Mouse (Mus musculus) retina, postnatal 1 day (tissue): ENCODE results near the gene Zfp3.
A peak's percentile ranks its signal among the peaks of the same experiment; 100 is the strongest.

Experiments used
- DNase-seq: peaks from one replicate; pipeline ENCODE4 v3.0.0-alpha.2; 2012

Gene Zfp3

DNA sequence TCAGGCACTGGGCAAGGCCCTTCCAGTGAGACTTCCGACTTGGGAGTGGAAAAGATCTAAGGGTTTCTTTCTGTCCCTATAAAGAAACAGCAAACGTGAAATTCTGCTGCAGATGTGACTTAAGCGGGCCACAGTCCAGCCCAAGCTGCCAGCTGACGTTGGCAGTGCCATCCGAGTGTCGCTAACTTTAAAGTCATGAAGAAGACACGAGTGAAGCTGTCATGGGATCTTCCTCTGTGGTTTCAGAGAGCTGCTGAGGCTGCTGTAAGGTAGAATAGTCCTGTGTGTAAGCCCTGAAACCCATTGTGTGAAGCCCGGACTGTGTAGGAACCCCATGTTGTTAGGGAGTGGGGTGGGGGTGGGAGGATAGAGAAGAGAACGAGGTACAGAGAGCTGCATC lies 1.4 kb upstream of the Zfp3 start:
- DNase-seq = no peak

DNA sequence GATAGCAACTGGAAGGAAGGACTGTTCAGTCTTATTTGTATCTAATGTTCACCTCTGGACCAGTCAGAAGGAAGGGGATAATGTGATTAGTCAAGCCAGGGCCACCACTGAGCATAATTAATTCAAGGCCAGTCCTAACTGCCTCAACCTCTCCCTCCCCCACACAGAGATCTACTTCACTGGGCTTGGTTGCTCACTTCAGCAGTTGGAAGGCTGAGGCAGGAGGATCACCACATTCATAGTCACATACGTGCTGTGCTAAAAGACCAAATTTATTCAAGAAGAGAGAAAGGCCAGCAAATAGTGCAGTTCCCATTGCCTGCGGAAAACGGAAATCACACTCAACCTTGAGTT lies 450 bp upstream of the Zfp3 start:
- DNase-seq = no peak

DNA sequence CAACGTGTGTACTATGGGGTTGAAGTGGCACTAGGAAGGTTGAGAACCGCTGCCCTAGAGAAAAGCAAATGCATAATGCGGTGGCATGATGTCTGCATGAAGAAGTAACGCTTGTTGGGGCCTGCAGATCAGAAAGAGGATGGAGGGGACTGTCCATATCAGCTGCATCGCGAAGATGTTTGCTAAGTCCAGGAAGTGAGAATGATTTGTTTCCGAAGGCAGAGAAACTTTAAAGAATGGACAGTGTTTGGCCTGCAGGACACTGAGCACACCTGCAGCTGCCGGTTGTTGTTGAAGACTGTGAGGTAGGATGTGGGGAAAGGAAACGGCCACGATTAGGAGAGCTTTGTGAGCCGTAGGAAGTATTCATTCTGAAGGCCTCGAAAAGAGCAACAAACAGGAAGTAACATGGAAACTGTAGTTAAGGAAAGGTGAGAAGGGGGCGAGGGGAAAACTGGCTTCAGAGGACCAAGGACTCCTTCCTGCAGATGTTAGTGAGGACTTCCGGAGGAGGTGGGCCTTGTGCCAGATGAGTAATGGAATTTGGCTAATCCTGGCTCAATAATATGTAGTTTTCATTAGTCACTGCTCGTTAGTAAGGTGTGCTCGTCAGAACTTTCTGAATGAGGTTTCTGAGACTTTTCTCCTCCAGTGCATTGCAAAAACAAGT lies 1.9 kb downstream of the Zfp3 start:
- no peak for DNase-seq

DNA sequence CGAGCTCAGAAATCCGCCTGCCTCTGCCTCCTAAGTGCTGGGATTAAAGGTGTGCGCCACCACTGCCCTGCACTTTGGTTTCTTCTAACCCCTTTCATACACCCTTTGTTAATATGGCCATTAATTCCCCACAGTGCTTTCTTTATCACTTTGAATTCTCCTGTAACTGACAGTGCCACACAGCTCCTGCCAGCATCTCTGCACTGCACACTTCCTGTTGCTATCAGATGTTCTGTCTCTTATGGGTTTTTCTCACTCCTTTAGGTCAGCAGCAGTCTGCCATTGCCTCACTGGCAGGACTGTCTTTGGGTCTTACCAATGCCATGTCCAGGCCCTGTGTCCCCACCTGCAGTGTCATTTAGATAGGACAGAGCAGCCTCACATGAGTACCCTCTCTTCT lies 6.8 kb downstream of the Zfp3 start:
- no peak for DNase-seq

DNA sequence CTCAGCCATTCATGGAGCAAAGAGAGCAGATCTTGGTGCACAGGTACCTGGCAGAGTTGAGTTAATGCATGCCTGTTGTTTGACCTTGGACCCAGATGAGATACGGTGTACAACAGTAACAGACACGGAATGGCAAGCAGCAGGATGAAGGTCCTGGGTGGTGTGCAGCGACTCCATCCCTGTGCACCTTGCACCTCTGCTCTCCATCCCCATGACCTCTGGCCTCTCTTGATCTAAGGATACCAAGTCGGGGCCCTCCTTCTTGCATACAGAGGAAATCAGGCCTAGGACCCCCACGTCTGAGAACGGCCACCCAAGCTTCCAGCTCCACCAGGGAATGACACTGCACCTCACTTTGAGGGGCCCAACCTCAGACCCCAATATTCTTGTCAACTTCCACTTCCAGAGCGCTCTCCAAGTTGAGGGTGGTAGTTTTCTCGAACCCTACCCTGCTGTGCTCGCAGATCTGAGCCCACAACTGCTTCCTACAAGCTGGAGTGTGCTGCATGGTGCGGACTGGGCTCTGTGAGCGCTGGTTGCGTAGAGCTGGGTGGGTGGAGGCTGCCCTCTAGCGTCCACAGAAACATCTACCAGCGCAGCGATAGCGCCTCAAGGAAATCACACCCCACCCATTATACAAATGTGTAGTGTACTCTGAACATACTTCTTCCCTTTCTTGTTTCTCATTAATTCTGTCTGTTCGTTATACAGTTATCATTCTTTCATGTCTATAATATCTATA lies 13.0 kb downstream of the Zfp3 start:
- DNase-seq = peak; percentile 79

DNA sequence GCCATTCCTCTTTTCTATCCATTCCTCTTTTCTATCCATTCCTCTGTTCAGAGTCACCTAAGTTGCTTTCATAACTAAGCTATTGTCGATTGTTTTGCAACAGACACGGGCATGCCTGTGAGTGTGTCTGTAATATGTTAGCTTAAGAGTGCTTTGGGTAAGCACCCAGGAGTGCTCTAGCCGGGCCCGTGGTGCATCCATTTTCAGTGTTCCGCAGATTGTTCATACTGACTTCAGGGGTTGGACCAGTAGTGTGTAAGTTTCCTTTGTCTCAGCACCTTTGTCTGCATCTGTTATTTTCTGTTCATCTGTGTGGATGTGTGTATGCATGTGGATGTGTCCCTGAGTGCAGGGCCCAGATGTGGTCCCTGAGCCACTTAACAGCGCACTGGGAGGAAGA lies 13.6 kb downstream of the Zfp3 start:
- DNase-seq = no peak

DNA sequence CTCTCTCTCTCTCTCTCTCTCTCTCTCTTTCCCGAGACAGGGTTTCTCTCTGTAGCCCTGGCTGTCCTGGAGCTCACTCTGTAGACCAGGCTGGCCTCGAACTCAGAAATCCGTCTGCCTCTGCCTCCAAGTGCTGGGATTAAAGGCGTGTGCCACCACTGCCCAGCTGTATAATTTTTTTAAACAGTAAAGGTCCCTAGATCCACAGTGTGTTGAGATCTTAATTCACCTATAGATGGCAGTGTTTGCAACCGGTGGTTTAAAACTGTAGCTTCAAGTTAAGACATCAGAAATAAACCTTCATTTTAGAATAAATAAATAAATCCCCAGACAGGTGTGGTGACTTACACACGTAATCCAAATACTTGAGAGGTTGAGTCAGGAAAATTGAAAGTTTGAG lies 14.0 kb downstream of the Zfp3 start:
- DNase-seq = peak; percentile 56

DNA sequence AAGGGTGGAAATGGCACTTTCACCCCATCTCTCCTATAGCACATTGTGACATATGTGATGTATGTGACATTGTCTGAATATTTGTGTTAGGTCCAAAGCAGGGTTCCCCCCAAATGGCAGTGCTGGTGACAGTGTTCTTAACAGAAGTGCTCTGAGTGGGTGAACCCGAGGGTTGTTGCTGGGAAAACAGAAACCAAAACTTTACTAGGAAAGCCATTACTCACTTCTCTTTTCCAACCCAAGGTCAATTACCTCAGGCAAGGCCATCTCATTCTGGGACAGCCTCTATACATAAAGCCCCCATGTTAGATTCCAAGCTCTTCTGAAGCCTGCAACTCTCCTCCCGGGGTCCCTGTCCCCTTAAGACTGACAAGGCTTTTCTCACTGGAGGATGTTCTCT lies 21.9 kb downstream of the Zfp3 start:
- DNase-seq = no peak

DNA sequence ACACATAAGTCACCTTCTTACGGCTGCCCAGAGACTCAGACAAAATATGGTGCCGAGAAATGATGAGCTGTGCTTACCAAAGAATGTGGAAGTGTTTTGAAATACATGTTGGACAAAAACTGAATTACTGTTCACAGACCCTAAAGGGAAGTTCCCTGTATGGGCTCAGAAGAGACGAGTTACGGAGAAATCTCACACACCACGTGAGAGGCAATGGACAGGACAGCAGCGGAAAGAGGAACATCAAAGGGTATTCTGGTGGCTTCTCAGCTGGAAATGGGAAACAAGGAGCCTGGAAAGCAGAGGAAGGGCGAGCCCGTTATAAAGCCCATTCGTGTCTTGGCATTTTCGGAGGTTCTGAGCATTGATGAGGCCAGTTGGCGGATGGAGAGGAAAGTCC lies 23.0 kb downstream of the Zfp3 start:
- DNase-seq = no peak

DNA sequence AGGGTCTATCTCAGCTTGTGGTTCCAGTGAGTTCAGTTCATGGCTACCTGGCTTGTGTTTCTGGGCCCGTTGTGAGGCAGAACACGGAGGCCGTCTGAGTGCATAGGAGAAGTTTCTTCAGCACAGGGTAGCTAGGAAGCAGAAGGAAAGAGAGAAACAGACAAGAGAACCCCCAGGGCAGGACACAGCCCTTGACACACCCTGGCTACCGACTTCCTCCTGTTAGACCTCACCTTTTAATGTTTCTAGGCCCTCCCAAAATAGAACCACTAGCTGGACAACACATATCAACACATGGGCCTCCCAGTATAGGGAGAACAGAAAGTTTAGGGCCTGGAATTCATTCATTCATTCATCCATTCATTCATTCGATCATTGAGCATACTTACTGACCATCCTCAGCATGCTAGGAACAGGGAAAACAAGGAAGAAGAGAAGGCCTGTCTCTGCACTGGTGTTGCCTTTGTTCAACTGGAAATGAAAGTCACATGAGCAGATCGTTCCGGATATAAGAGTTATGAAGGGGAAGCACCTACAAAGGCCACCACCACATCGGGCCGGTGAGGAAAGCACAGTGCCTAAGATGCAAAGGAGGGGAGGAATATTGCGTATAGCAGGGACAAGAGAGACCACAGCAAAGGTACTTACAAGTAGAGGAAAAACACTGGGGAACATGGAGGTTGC lies 25.1 kb downstream of the Zfp3 start:
- DNase-seq = no peak

DNA sequence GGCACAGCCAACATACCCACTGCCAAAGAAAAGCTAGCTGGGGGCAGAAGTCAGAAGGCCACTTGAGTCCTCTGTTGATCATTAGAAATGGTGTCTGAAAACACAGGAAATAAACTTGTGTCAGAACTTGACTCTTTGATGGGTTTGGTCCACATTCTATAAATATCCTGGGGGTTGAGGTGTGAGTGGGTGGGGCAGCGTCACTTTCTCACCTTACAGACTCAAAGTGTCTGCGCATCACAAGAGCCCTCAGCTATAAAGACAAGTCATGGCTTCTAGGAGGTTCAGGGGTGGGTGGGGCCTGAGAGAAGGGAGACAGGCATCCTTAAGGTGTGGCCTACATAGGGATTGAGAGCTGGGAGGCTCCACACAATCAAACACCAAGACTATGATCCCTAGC lies 26.4 kb downstream of the Zfp3 start:
- no peak for DNase-seq

DNA sequence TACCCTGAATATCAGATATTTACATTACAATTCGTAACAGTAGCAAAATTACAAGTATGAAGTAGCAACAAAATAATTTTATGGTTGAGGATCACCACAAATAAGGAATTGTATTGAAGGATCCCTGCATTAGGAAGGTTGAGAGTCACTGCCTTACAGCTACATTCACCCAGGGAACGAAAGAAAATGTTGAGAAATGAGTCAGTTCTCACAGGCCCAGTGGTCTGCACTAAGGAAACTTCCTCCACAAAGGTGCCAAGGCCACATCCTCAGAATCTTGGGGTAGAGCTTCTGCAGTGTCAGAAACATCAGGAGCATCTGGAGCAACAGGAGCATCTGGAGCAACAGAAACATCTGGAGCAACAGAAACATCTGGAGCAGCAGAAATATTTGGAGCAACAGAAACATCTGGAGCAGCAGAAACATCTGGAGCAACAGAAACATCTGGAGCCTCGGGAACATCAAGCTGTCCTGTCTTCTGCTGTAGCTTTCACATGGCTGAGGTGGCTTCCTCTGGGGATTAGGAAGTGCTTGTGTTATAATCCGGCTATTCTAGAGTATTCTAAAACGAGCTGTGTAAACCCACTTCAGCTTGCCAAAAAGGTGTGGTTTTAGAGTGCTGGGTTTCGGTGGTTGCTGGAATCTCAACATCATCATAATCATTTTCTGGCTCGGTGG lies 27.0 kb downstream of the Zfp3 start:
- no peak for DNase-seq

DNA sequence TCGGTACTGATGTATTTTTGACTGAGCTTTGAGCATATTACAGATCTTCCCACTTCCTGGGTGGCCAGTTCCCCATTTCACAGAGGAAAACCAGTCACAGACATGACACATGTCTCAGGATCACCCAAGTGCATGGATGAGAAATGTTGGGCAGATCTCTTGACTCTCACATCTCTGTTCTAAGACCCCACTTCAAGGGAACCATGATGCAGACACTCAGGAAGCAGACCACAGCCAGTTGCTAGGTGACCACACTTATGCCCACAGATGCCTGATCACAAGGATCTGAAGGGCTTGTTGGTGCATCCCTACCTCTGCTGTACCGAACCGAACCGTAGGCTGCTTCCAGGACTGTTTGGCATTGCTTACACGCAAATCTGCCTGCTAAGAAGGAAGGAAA lies 27.7 kb downstream of the Zfp3 start:
- no peak for DNase-seq

DNA sequence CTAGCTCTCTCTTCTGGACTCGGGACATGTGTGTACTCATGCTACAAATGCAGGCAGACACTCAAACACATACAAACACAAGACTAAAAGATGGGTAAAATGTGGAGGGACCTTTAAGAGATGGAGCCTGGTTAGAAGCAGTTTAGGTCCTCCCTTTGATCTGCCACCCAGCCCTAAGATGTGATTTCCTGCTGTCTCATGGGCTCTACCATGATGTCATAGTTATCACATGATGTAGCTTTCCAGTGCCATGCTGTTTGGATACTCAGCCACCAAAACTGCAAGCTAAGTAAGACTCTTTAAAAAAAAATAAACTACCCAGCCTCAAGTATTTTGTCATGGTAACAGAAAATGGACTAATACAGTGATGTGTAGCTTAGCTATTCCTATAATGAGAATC lies 28.4 kb downstream of the Zfp3 start:
- DNase-seq = no peak

DNA sequence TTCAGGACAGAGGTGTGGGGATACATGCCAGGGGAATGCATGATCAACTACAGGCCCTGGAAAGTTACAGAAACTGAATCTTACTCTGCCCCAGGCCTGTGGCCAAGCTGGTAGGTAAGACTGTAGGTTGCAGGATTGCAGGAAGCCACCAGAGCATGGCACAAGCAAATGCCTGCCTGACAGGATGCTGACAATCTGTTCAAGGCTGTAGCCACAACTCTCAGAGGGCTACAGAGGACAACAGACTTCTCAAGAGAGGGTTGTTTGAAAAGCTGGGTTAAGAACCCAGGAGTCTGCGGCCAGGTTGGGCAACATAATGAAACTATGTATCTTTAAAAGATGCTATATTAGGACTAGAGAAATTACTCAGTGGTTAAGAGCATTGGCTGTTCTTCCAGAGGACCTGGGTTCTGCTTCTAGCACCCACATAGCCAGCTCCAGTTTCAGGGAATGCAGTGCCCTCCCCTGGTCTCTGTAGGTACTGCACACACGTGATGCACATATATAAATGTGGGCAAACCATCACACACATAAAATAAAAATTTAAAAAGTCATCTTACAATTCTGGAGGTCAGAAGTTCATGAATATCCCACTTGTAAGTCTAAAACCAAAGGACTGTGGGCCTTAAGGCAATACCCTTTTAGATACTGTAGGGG lies 38.3 kb downstream of the Zfp3 start:
- no peak for DNase-seq

DNA sequence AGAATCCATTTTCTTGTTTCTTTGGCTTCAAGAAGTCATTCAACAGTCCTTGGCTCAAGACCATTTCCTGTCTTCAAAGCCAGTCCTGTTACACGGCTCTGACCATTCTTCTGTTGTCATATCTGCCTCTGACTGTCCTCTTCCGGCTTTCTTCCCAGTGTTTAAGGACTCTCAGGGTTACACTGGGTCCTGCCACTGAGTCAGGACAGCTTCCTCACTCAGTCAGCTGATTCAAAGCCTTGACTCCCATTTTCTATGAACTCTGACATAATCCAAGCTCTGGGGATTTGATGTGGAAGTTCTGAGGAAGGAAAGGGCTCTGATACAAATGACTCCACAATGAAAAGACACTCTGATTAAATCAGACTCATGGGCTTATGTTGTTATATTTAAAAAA lies 38.9 kb downstream of the Zfp3 start:
- no peak for DNase-seq

DNA sequence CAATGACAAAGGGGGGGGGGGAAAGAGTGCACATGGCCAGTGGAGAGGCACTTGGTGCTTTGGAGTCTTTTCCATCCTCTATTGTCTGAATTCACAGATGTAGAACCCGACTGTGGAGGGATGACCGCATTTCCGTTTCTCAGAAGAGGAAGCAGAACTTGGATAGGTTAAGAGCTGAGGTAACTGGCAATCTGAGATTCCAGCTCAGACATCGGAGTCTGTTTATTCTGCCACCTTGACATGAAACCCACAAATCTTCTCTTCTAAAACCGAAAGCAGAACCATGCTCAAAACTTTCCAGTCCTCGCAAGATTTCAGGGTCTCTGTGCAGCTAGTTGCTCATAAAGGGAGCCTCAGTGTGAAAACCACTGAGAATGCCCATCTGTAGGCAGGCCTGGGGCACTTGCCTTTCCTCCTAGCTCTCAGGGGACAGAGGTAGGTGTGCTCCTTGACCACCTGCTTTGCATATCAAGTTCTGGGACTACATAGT lies 39.7 kb downstream of the Zfp3 start:
- DNase-seq = no peak

DNA sequence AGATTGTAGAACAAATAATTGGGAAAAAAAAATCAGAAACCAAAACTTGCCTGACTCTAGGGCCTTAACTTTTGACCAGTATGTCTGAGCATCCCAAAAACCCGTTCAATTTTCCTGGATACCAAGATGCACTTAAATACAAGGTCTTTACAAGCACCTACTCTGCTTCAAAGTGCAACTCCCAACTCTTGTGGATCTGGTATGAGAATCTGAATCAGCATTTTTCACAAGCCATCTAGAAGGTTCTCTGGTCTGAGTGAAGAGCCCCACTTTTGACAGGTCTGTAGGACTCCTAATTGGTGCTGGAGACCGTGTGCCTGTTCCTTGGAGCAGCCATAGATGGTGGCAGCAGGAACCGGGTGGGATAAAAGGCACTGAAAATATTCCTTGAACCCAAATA lies 40.4 kb downstream of the Zfp3 start:
- no peak for DNase-seq

DNA sequence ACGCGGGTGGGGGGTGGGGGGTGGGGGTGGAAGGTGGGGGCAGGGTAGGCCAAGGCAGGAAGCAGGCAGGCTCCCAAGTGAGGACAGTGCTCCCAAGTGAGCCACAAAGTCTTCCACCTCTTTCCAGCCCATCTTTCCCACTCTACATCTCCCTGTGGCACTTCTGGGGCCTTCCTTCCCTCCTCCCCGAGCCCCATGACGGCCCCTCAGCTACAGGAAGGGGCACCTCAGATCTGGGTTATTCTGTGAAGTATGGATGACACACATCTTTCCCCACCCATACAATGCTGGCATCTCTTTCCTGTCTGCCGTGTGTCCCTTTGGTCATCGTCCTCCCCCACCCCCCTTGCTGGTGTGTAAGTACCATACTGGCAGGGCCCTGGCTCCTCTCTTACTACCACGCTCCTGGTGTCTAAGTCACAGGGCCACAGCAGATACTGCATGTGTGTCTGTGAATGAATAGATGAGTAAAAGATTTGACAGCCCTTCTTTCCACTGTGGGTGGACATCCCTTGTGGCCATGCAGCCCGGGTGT lies 41.7 kb downstream of the Zfp3 start:
- no peak for DNase-seq

DNA sequence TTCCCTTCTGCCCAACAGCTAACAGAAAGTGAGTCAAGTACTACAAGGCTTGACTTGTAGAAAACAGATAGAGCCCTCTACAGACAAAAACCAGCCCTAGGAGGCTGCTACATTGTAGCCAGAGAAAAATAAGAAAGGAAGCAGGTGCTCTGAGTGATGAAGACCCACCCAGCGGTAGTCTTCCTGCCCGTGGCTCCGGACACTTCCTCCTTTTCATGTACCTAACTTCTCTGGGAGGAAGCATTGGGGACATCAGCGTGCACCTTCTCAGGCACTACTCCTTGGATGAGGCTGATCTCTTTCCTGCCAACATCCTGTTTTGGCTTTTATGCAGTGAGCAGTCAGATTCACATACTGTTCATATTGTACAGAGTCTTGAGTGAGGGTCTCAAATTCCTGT lies 42.7 kb downstream of the Zfp3 start:
- no peak for DNase-seq

DNA sequence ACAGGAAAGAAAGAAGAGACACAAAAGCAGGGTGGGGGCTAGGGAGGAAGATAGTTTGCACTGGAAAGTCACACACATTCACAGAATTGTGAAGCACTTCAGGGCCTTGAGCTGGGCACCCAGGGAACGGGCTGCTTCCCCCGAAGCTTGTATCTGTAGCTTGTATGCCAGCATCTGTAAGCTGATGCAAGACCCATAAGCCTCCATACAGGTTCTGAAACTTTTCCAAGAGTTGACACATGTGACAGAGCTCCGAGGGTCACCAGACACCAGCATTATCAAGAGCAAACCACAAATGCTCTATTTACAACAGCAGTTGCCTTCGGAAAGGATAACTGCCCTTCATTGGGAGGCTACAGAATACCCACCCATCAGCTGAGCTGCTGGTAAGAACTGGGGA lies 43.6 kb downstream of the Zfp3 start:
- DNase-seq = no peak

DNA sequence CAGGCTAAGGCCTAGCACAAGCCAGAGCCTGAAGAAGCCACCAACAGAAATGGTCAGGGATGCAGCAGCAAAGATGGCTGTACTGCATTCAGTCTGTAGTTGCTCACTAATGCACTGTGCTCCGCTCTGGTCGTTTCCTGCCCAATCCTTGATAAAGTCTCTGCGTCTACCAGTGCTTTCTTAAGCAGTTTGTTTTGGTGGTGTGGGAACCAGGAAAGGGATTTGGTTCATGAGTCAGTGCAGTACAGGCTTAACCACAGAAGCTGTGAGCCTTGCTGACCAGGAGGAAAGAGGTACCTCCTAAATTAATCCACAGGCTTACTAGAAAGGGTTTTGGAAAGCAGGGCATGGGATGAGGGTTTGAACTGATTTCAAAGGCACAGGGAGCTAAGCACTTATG lies 44.1 kb downstream of the Zfp3 start:
- no peak for DNase-seq

DNA sequence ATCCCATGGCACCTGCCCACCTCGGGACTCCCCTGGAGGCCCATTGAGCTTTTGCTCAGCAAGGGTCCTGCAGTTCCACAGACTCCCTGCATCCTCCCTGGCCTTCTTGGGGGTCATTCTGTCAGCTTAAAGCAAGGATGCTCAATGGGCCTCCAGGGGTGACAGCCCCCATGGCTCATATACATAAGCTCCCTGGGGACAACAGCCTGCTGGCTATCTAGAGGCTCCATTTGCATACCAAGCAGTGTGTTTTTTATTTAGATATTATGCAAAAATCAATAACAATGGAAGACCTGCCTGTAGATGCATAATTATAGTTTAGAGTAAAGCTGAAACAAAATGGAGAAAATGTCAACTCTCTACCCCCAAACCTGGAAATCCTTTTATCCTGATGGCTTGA lies 45.0 kb downstream of the Zfp3 start:
- DNase-seq = no peak
